Mouse (Mus musculus): ENCODE measurements at regions not wholly inside any gene's neighbourhood (a gene's known extent, or its start where the extent isn't known, plus 50 kb on each side); places are given as distances from the start of the nearest gene placed in this dataset.
"Not testable (repeated sequence)": the region's sequence is repeated elsewhere in the genome, so short reads cannot be mapped to it uniquely, and the experiment has no call there.

DNA sequence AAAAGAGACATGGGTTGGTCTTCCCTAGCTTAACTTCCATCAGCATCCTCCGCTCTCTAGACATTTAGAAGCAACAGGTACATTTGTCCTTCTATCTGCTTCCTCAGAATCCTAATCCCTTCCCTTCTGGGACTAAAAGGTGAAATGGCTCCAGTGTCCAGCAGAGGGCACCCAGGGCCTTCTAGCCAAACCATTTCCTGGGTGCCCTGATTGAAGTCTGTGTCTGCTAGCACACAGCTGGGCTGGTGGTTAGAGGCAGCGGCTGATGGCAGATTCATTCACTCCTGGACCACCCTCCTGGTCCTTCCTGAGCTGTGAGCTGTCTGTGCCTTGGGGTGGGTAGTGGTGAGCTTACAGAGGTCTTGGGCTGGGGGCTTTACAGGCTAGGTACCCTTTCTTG is 76.5 kb upstream of the Col13a1 start:
- intact Hi-C loops (cut with DNase I): loop anchor here (1.0 kb wide), 1 partner anchor 47 kb away; no protein-coding TSS in a partner anchor
- DNase-seq (ENCODE audit: low spot score in 2 of 2): peak; percentile 32 to 45

DNA sequence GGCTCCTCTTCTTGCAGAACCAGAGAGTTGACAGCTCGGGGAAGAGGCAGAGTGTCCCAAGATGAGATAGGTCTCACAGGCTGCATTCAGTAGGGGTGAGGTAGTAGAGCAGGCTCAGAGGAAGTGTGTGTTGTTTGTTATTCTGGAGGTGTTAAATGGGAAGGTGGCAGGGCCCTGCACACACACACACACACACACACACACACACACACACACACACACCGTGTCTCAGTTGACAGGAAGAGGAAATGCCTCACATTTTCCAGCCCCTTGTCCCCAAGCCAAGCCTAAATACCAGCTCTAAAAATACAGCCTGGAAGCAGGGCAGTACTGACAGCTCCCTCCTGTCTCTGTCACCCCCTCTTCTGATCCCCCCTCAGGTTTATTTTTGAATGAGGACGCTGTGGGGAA is 70.9 kb upstream of the Col13a1 start:
- intact Hi-C loops (cut with DNase I): no loop called here
- no peak for DNase-seq (ENCODE audit: low spot score in 2 of 2)

DNA sequence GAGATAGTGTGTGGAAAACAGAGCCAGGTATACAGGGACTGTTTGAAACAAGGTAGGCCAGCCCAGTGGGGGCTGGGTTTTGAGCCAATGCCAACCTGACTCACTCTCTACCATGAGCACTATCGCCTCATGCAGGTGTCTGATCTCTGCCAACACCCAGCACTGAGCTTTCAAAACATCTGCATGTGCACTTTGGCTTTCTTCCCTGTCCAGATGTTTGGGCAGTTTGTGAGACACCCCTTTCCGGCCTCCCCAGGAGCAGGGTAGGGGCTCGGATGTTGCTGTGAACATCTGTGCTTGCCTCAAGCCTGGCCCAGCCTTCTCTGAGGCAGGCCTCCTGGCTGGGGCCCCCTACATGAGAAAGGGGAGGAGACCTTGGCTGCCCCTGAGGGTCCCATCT is 65.5 kb upstream of the Col13a1 start:
- intact Hi-C loops (cut with DNase I): no loop called here
- DNase-seq (ENCODE audit: low spot score in 2 of 2): no peak

DNA sequence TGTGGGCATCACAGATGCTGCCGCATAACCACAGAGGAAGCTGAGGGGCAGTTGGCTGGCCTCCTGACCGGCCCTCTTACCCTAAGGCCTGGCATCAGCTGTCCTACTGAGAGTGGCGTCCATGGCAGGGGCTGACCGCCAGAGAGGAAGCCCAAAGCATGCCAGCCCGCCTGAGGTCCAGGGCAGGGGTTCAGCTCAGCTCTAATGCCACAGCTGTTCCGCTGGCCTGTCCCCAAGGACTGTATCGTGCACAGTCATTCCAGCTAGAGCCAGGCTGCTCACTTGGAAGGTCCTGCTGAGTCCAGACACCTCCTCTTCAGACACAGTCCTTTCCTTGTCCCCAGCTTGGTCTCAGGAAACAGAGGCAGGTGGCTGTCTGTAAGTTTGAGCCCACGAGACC is 61.0 kb upstream of the Col13a1 start:
- intact Hi-C loops (cut with DNase I): no loop called here
- no peak for DNase-seq (ENCODE audit: low spot score in 2 of 2)

DNA sequence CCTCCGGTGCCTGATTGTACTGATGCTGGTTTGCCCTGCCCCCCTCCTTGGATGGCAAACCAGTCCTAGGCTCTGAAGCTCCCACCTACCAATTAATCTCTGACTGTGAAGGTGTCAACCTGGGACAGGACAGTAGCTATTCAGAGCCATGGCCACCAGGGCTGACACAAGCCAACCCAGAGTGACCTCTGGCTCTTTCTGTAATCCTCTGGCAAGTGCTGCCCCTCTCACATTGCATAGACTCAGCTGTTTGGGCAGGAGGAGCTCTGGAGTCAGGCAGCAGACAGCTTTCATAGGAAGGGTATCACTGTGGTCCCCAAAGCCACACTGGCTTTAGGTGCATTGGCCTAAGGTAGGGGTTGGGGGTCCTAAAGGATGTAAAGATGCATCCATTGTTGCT is 59.7 kb upstream of the Col13a1 start:
- intact Hi-C loops (cut with DNase I): no loop called here
- DNase-seq (ENCODE audit: low spot score in 2 of 2): no peak

DNA sequence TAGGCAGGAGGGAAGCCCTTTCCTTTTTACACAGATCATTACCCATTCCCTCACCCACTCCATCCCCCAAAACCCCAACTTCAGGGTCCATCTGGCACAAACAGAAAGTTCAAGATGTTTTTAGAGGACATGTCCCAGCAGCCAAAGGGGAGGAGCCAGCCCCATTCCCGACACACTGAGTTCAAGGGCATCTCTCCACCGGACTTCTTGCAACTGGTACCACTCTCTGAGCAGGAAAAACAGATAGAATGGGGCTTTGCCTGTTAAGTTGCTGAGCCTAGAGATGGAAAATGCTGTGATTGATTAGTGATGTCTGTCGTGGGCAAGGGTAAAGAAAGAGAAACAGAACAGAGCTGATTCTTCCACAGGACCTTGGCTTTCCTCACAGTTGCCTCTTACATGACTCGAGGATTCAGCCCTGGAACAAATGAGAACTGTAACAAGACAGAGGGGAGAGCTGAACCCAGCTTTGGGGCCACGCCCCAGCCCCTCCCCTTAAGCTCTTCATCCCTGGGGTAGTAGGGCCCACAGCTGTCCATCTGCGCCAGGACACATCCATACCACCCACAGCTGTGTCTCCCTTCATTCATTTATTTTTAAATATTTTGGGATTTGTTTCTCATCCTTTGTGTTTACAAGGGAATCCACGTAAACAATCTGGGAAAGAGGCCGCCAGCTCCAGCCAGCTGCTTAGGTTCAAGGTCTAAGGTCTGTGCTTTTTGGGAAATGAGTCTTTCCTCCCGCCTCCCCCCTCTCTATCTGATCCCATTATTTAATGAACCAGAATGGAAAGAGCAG is 58.7 kb upstream of the Col13a1 start:
- DNase-seq (ENCODE audit: low spot score in 2 of 2): no peak
- intact Hi-C loops (cut with DNase I): no loop called here

DNA sequence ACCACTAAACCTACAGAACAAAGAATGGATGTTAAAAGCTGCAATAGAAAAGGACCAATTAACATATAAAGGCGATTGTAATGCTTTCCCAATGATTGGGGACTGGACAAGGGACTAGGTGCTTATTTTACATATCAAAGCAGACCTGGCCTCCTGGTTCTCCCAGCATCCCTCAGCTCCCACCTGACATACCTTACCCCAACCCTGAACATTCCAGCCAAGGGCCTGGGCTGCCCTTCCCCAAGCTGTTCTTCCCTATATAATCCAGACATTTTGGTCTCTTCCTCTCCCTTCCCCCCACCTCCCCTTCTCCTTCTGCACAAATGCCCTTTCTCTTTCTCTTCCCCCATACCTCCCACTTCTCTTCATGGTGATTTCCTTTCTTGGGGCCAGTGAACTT is 57.9 kb upstream of the Col13a1 start:
- intact Hi-C loops (cut with DNase I): no loop called here
- DNase-seq (ENCODE audit: low spot score in 2 of 2): no peak

DNA sequence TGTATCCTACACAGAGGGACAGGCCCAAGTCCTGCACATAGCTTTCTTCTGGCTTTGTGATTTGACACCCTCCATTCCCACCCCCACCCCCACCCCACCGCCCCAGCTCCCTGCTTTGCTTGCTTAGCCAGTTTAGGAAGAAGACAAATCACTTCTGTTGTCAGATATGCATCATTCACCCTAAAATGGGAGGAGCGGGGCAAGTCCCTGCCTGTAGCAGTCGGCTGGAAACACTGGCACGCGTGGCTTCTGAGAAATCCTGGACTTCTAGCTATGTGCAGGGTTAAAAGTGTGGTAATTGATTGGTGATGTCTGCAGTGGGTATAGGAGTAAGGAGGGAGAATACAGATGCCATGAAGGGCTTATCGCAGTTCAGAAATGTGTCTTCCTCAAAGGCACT is 55.4 kb upstream of the Col13a1 start:
- DNase-seq (ENCODE audit: low spot score in 2 of 2): no peak
- intact Hi-C loops (cut with DNase I): no loop called here

DNA sequence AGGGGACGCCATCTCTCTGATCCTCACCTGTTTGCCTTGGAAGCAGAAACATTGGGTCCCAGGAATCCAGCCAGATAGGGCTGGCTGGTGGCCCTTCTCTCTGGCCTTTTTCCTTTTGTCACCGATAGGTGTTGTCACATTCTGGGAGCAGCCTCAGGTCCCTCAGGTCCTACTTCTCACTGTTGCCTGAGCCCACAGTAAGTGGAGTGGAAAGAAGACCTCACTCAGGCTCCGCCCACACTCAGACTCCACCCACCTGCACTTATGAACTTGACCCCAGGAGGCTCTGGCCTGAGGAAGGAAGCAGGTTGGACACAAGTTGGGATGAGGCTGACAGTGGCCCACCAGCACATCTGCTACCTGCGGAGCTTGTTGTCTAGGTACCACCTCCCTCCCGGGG is 54.8 kb upstream of the Col13a1 start:
- no peak for DNase-seq (ENCODE audit: low spot score in 2 of 2)
- intact Hi-C loops (cut with DNase I): no loop called here

DNA sequence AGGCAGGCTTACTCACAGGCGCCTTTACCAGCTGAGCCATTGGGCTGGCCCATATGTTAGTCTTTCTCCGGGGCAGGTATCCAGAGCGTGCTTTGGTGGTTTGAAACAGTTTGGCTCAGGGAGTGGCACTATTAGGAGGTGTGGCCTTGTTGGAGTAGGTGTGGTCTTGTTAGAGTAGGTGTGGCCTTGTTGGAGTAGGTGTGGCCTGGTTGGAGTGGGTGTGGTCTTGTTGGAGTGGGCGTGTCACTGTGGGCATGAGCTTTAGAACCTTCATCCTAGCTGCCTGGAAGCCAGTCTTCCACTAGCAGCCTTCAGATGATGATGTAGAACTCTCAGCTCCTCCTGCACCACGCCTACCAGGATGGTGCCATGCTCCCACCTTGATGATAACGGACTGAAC is 53.1 kb upstream of the Col13a1 start:
- DNase-seq (ENCODE audit: low spot score in 2 of 2); intact Hi-C loops (cut with DNase I): not testable (repeated sequence)

DNA sequence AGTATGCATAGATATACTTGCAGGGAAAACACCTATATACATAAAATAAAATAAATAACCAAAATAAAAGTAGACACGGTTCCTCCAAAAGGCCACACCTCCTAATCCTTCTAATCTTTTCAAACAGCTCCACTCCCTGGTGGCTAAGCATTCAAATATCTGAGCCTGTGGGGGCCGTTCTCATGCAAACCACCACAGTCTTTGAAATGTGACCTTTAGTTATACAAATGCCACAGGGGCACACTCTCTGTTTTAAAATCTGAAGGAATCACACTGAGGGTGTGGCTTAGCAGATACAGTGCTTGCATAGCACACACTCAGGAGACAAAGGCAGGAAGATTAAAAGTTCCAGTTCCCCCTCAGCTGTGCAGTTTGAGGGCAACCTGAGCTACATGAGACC is 50.4 kb upstream of the Col13a1 start:
- intact Hi-C loops (cut with DNase I): no loop called here
- DNase-seq (ENCODE audit: low spot score in 2 of 2): no peak

All from left cerebral cortex, postnatal 36 days (tissue).